ENCODE assay signal across 23 mouse cellular contexts in the genomic region with DNA sequence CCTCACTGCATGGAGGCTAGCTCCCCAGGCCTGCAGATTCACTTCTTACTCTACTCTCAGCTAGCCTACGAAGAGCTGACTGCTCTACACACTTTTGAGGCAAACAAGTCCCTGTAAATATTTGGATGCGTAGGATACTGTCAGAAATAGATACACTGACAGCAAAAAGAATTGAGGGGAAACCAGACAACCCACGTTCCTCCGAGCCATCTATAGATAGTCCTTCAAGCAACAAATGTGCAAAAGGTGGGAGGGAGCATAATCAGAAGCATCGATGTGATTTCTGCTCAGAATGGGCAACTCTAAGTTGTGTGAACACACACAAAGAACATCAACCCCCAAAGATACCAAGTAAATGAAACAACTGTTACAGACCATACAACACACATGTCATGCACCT.
"Had no signal": no experiment of that assay in that cellular context is flagged by ENCODE, and none has a peak within 500 bp of the region (broad histone marks: within the 10 kb centered on the region; RNA-seq: fewer than 3 reads in every experiment).

No protein-coding gene starts in this region.

- H3K4me3 ChIP-seq: gastrocnemius, adult 2 months; heart, embryonic 10.5 days; heart, embryonic 12.5 days; hindbrain, embryonic 10.5 days; hindbrain, embryonic 12.5 days; intestine, embryonic 15.5 days; layer of hippocampus, adult 2 months; left cerebral cortex, adult 2 months; limb, embryonic 13.5 days; limb, embryonic 15.5 days; liver, embryonic 12.5 days had no signal

- DNase-seq: gastrocnemius, adult 2 months; gastrocnemius, postnatal 10 days; gastrocnemius, postnatal 25 days; heart, adult 18-20 months; heart, postnatal 10 days; heart, postnatal 4 days; kidney, adult 18-20 months; kidney, adult 8-10 months; kidney, postnatal 10 days; kidney, postnatal 25 days; kidney, postnatal 4 days had no signal

- H3K36me3 ChIP-seq: heart, embryonic 10.5 days; heart, embryonic 12.5 days; hindbrain, embryonic 10.5 days; hindbrain, embryonic 12.5 days; intestine, embryonic 15.5 days; limb, embryonic 13.5 days; limb, embryonic 15.5 days; liver, embryonic 12.5 days had no signal

- H3K27me3 ChIP-seq: hindbrain, embryonic 12.5 days; intestine, embryonic 15.5 days; limb, embryonic 15.5 days had no signal

- H3K9me3 ChIP-seq: heart, embryonic 10.5 days; heart, embryonic 12.5 days; hindbrain, embryonic 10.5 days; hindbrain, embryonic 12.5 days; intestine, embryonic 15.5 days; limb, embryonic 13.5 days; limb, embryonic 15.5 days; liver, embryonic 12.5 days had no signal

- H3K4me1 ChIP-seq: heart, embryonic 10.5 days; heart, embryonic 12.5 days; intestine, embryonic 15.5 days; liver, embryonic 12.5 days had no signal

- H3K27ac ChIP-seq: gastrocnemius, adult 2 months; heart, embryonic 10.5 days; hindbrain, embryonic 10.5 days; hindbrain, embryonic 12.5 days; hindbrain, embryonic 14.5 days; intestine, embryonic 15.5 days; layer of hippocampus, adult 2 months; left cerebral cortex, adult 2 months; limb, embryonic 13.5 days; limb, embryonic 15.5 days; liver, embryonic 12.5 days; liver, embryonic 14.5 days had no signal
